Mouse (Mus musculus) CD8-positive naive resting alpha-beta T cell, adult 2 months (primary cell): ENCODE results near the gene Gata3.
A peak's percentile ranks its signal among the peaks of the same experiment; 100 is the strongest.

Experiments
- DNase-seq, 2 experiments: peaks; one replicate each; pipeline ENCODE4 v3.0.0; 2022; ENCODE audit warnings: low read depth in 2 of 2, low spot score in 2 of 2

The Gata3 gene

DNA sequence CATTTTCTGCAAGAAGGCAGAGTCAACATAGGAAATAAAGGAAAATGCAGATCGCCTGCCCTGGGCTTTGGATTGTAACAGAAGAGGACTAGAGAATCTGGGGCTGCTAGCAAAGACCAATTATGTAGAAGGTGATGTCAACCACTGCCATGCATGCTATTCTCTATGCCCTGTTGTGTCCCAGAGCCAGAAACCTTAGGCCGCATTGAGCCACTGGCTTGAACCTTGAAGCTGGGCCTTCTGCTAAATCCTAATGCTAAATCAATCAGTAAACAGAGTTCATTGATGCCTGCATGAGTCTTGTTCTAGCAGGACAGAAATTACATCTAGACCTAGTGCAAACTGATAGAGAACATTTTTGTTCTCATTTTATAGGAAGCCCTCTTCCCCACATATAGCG lies 3.8 kb downstream of the Gata3 start:
- DNase-seq = no peak

DNA sequence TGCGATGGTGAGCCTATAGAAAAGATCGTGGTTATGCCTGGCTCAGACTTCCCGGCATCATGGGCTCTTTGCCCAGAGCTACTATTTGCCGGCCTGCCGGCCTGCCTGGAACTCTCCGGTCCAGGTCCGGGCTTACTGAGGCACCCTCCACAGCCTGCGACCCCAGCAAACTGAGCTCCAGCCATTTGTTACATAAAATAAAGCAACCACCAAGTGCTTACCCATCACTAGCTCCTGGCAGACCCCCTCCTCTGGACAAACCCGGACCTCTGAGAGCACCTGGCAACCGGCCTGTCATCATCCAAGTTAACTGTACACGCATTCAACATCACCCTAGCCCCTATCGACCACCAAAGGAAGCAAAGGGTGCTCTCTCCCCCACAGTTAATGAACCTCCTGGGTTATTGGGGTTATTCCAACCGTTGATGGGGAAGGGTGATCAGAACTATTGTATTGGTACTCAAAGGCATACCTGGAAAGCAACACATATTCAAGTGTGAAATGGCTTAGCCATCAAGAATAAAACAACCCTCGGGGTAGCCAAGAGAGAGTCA lies 4.5 kb downstream of the Gata3 start:
- DNase-seq = no peak

DNA sequence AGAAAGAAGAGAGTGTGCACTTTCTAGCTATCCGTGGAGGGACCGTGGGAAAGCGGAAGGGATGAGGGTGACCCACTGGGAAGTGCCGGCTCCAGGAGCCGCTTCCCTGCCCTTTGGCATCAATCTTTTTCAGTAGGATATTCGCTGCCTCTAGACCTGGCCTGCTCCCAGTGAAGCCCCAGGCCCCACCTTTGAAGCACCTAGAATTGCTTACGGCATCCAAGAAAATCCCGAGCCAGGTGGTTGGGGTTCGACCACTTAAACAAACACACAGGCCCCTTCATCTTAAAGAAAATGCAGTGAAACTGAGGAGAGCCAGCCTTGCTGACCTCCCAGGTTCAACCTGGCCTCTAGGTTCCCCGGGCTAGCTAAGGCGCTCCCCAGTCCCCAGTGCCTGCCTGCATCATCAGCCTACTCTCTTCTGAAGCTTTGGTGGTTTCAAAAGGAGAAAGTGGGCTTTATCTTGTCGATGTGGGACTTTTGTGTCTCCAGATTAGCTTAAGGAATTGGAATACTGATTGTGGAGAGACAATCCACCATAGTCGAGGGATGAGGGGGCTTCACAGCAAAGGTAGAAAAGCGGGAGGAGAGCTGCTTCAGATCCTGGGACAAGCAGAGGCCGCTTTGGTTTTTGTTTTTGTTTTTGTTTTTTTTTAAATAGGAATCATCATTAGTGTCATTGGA lies 5.2 kb downstream of the Gata3 start:
- no peak for DNase-seq

DNA sequence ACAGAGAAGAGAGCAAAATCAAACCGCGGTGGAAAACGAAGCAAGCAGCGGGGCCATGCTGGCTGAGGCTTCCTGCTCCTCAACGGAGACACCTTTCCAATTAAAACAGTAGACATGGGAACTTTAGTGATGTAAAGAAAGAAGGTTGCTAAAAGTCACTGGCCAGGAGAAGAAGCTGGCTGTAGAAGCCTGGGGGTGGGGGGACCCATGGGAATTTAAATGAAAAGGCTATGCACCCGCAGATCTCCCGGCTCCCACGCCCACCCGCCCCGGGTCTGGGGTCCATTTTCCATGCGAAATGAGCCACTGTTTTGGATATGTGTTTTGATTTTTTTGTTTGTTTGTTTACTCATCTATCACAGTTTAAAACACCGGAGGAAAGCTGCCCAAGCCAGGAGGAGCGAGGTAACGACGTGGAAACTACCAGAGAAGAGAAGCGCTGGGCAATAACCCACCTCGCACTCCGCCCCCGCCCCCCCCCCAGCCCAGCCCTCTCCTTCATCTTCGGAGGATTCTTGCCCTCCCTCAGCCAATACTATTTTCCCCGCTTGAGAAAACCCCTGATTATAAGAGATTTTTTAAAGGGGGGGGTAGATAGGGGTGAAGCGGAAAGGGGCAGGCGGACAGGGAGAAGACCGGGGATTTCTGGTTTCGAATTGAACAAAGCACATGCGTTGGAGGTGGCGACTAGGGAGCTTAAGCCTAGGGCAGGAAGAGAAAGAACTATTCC lies 5.9 kb downstream of the Gata3 start:
- no peak for DNase-seq

DNA sequence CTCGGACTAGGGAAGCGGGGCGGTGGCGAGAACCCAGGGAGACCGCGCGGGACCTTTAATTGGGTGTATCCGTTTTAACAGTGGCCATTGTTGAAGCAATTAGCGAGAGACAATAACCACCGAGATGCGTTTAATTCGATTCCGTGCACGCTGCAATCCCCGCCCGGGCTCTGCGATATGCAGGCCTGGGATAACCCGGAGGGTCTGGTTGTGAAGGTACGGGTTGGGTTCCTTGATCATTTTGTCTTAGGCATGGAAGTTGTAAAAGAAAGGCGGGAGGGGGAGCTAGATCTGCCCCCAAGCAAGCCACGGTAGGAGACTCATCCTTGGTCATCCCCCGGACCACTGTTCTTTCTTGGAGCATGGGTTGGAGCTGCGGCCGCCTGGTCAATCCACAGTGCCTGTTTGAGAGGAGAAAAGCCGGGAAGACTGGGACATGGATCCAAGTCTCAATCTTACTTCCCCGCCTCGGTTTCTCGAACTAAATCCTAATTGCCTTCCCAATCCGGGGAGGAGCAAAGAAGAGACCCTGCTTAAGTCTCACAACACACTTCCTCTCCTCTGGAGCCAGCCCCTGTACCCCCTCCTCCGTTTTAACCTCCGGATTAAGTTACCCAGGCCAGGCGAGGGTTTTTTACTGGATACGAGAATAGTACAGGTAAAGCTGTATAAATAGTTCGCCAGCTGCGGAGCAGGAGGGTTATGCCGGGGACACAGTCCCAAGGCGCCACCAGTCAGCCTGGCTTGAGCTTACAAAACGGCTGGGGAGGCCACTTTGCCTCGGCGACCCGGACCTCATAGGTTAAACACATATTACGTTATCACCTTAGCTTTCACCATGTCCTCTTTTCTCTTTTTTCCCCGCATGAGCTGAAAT lies 6.7 kb downstream of the Gata3 start:
- DNase-seq = no peak

DNA sequence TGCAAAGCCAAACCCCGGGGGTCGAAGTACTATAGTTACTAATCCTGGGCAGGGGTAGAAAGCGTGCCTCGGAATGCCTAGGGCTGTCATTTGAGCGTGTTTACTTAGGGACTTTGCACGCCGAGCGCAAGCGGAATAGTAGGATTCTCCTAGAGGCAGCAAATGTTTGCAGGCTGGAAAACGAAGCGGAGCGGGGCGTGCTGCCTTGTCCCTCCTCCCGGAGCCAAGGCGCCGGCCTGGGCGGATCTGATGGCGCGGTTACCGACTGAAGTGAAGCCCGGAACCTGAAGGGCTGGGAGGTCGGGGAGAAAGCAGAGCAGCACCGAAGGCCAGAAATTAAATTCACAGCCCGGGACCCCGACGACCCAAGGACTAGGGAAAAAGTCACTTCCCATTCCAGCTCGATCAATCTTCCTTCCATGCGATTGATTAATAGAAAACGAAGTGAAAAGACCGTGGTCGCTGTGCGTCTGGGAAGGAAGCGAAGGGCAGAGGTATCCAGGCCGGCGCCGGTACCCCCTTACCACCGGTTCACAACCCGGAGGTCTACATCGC lies 7.4 kb downstream of the Gata3 start:
- no peak for DNase-seq

DNA sequence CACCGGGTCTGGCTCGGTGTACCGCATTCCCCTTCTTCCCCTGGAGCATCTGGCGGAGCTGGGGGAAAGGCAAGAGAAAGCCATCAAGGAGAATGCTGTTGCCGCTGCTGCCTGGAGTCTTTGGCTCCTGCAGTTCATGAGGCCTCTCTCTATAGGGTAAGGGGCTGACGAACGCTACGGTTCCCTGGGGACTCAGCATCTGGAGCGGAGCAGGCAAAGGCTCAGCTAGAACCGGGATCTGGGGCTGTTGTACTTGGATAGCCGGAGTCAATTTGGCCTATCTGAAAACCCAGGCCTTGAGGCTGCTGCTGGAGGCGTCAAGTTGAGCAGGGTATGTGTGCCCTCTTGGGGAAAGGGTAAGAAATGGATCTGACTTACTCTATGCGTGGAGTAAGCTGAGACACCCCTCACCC lies 8.2 kb downstream of the Gata3 start:
- DNase-seq = no peak

DNA sequence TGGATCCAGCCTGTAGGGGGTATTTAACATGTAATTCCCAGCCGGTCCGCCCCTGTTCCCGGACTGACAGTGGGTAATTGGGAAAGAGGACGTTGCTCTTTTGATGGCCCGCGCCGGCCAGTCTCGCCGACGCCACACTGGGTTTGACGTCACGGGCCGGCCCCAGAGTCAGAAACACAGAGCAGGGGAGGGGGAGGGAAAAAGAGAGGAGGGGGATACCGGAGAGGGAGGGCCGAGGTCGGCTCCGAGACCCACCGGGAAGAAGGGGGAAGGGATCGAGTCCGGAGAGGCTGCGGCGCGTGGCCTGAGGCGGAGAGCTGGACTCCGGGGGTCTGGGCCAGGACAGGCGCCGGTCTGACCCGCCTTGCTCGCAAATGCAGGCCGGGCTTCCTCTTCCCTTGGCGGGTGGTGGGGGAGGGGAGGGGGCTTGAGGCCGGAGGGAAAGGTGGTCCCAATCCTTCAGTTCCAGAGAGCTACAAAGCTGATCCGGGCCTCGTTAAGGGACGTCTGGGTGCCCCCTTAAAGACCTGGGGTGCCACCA lies 8.7 kb downstream of the Gata3 start, which contains the start of gene 4930412O13Rik:
Gene 4930412O13Rik (plus strand): TSS at position 202 of the 541 bp plus-strand sequence.
- DNase-seq = no peak

DNA sequence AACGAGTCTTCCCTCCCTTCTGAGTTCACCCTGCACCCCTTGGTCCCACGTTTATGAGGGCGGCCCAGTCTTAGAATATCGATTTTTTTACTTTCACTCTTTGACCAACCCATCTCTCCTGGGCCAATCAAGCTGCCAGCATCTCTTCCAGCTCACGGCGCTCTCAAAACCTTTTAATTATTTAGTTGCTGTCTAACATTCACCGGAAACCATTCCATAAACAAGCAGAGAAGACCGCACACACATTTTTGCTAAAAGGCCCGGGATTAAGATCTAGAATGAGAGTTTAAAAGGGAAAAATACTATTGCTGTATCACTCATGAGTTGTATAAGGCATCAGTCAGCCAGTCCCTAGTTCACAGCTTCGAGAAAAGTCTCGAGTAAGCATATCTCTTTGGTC lies 9.6 kb downstream of the Gata3 start:
- DNase-seq = no peak

DNA sequence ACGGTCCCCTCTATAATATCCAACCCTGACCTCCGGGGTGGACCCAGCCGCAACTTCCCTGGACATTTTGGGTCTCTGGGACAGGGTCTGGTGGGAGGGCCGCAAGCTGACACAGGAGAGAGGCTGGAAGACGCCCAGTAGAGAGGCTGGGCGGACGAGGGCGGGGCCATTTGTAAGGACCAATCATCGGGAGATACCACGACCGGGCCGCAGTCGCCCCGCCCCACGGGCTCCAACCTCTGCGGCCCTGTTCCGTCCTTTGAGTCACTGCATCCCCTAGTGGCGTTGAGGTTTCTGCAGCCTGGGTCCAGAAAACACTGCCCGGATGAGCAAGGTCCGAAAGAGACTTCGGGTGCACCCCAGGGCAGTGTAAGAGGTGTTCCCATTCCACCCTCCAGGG lies 10.3 kb downstream of the Gata3 start:
- peak; percentile 62 to 78 for DNase-seq

DNA sequence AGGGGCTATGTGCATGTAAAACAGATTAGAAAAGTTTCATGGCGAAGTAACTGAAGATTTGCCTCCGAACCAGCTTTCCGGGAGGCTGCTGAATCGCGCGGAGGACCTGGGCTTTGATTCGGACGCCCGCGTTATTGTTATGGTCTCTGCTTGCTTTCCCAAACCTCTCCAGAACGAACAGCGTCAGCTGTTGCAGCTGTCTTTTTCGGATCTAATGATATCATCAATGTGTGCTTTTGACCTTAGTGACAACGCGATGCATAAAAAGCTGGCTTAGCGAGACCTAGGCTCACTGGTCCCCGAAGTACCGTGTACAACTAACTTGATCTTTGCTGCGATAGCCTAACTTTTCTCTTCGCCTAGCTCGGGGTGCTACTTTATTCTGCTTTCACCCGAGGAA lies 10.7 kb downstream of the Gata3 start:
- no peak for DNase-seq

DNA sequence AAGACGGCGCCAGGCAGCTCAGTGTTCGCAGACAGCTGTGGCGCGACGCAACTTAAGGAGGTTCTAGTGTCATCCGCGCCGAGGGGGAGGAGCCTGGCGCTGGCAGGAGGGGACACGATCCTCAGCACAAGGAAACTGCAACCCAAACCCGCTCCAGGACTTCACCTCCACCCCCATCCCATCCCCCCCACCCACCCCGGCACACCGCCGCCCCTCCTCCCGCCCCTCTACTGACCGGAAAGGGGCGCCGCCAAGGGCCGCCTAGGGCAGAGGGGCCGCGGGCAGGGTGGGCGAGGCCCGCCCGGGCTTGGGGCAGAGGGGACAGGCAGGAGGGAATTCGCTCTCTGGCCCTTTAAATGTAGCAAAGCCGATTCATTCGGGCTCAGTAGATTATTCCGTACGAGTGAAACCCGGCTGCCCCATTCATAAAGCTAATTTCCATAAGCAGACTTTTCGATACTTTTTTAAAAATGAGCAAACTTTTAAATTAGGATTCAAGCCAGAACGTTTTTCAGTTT lies 11.2 kb downstream of the Gata3 start:
- no peak for DNase-seq

DNA sequence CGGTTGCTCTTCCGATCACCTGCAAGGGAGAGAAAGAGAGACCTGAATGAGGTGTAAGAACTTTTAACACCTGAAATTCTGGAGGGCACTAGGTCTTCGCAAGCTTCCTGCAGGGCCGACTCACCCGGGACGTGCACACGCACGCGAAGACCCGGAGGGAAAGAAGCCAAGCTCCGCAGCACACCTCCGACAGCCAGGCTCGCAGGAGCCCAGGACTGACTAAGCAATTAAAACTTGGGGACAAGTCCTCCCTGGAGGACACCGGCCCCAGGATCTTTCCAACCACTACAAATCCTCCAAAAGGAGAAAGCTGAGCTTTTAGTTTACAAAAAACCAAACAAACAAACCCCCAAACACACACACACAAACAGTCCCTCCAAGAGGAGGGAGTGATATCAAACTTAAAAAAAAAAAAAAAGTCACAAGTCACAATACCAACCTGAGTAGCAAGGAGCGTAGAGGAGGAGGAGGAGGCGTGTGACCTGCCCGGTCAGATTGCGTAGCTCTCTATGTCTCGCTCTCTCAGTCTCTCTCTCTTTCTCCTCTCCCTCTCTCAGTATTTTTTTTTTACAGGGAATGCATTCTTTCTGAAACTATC lies 11.8 kb downstream of the Gata3 start:
- DNase-seq = no peak

DNA sequence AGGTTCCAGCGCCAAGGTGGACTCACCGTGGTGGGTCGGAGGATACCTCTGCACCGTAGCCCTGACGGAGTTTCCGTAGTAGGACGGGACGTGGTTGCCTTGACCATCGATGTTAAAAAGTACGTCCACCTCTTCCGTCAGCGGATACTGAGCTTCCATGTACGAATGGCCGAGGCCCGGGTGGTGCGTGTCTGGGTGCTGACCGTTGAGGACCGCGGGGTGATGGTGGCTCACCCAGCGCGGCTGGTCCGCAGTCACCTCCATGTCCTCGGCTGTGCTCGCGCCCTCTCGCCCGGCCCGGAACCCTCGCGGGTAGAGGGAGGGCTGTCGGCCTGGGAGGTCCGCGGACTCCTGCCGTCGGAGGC lies 12.5 kb downstream of the Gata3 start:
- no peak for DNase-seq

DNA sequence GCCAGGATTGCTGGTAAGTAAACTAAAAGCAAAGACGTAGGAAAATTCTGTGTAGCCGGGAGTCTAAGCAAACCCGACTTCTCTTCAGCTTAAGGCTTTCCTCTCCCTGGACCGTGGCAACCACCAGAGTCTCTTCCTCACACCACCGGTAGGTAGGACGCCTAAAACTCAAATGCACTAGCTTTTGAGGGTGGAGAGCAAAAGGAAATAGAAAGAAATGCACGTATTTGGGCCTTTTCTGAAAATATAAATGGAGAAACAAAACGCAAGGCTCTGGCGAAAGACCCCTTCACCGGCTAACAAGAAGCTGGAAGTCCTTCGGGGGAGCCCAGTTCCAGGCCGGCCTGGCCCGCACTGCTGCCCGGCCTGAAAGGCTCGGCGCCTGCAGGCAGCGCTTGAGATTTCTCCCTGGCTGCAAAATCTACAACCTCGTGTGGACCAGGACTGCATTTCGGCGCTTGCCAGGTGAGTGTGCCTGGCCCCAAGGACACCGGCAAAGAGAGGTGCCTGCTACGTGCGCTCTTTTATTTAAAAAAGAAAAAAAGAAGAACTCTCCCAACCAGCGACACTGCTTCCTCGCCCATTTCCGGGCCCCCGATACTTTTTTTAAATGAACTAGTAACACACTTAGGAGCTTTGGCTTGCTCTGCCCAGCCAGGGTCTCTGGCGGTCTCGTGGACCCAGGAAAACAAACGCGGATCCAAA lies 13.1 kb downstream of the Gata3 start:
- DNase-seq = no peak

DNA sequence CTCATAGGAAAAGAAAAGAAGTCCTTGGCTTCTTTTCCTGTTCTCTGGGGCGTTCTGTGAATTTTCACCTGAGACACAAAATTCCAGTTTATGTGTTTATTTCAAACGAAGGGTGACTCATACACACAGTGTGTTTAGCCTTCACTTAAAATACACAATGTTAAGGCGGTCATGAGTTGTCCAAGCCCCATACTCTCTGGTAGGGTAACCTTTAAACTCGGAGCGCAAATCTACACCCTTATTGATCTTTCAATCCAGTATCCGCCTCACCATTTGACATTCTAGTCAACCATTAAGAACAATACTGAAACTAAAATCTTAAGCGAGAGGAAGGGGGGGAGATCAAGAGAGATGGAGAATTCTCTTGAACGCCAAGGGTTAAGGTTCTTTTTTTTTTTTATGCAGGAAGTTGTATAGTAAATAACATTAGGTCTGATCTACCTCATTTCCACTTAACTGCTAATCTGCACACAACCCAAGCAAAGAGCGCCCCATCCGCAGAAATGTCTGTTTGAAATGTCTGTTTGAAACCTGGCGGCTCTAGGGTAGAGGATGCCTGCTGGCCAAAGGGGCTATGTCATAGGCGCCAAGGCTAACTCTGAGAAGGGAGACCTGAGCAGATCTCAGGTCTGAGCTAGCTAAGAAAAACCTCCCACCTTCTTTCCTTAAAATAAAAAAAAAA lies 14.0 kb downstream of the Gata3 start:
- DNase-seq = no peak

DNA sequence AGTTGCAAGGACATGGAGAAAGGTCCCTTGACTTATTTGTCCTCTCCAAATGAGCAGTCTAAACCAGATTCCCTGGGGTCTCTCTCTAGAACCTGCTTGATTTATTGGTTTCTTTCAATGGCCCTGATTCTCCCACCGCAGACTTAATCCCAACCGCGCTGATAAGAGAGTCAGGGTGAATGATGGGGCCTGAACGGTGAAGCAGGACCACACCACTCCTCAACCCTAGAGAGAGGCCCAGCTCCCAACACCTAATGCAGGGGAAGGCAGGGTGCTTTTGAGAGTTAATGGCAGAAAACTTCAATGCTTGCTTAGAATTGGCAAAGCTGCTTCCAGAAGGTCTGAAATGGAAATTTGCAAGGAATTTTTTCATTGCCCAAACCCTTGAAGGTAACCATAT lies 14.6 kb downstream of the Gata3 start:
- no peak for DNase-seq

DNA sequence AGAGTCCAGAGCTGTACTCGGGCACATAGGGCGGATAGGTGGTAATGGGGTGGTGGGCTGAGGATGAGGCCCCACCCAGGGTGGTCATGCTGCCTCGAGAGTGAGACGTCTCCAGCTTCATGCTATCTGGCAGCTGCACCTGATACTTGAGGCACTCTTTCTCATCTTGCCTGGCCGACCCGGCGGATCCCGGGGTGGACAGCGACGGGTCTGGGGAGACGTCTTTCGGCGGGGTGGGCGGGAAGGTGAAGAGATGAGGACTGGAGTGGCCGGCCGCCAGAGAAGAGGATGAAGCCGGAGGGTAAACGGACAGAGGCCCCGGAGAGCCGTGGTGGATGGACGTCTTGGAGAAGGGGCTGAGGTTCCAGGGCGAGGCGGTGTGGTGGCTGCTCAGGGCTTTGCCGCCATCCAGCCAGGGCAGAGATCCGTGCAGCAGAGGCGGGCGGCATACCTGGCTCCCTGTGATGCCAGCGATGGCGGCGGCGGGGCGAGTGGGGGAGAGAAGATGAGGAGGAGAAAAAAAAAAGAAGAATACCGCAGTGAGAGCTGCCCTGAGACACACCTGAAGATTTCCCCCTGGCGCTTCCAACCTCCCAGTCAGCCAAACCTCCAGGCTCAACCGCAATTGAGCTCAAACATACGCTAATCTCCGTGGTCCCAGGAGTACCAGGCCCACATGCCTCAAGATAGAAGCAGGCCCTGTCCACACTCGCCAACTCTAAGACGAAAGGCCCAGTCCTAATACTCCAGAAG lies 15.2 kb downstream of the Gata3 start:
- DNase-seq = no peak

DNA sequence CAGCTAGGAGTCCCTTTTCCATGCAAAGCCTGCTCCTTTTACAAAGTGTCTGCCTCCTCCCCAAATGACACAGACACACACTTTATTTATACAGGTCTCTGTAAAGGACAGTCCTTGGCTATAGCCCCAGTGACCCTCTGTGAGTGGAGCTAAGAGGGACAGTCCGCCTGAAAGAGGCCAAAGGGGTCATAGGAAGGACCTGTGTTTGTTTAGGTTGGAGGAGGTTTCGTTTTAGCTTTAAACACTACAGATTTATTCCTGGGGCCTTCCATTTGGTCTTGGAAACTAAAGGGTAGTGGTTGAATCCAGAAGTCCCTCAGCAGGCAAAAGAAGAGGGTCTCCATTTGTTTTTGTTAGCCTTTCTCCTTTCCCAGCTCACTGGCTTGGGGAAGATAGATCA lies 16.1 kb downstream of the Gata3 start:
- DNase-seq = no peak
